Mouse (Mus musculus): Measurements from ENCODE around the gene Gm20481. TPM values are rescaled to one million over a fixed set of nuclear protein-coding genes. Genes with fewer than 3 reads are reported as not detected.
"Not testable (repeated sequence)": the region's sequence is repeated elsewhere in the genome, so short reads cannot be mapped to it uniquely, and the experiment has no call there.

Gm20481 gene
- polyA plus RNA-seq, 1 experiment from 2014 or later: not detected

GRCm38 (mm10) chr17:34943128-34943815, 26.4 kb upstream of the Gm20481 start:
- H3K9me3 ChIP-seq (replicated peaks; ENCODE audit: low read length): no peaks in the 10 kb centered on the region
- no peak for ATAC-seq (replicated peaks; ENCODE audit: low FRiP score, low read depth)
- no peak overlapping the region for H3K27ac ChIP-seq
- H3K9ac ChIP-seq (ENCODE audit: low read depth, low read length): no peak overlapping the region
- H3K4me2 ChIP-seq (ENCODE audit: low read length): no peak overlapping the region
- H3K36me3 ChIP-seq (ENCODE audit: insufficient read depth, low read length): no peaks in the 10 kb centered on the region
- H3K4me3 ChIP-seq (replicated peaks; ENCODE audit: low read depth, low read length): no peak overlapping the region
- no peak for DNase-seq (ENCODE audit: low spot score)
- no peaks in the 10 kb centered on the region for H3K27me3 ChIP-seq (ENCODE audit: insufficient read depth, low read length)
- H3K4me1 ChIP-seq (replicated peaks; ENCODE audit: insufficient read depth, low read length): no peaks in the 10 kb centered on the region
- 82% methylated on average over 4 of the region's 4 CpGs for WGBS
- TF ChIP-seq CTCF (IDR thresholded peaks at IDR 0.05; ENCODE audit: low read depth): no peak

GRCm38 (mm10) chr17:34944362-34944761, 25.4 kb upstream of the Gm20481 start:
- Histone ChIP-seq H3K27ac (no peak overlapping the region), H3K4me1 (replicated peaks; ENCODE audit: insufficient read depth, low read length) (no peaks in the 10 kb centered on the region), H3K9me3 (replicated peaks; ENCODE audit: low read length) (no peaks in the 10 kb centered on the region), H3K36me3 (ENCODE audit: insufficient read depth, low read length) (no peaks in the 10 kb centered on the region), H3K4me2 (ENCODE audit: low read length) (no peak overlapping the region), H3K27me3 (ENCODE audit: insufficient read depth, low read length) (no peaks in the 10 kb centered on the region), H3K4me3 (replicated peaks; ENCODE audit: low read depth, low read length) (no peak overlapping the region), H3K9ac (ENCODE audit: low read depth, low read length) (no peak overlapping the region)
- ATAC-seq (replicated peaks; ENCODE audit: low FRiP score, low read depth): no peak
- no peak for TF ChIP-seq CTCF (IDR thresholded peaks at IDR 0.05; ENCODE audit: low read depth)
- DNase-seq (ENCODE audit: low spot score): no peak

GRCm38 (mm10) chr17:34946486-34947140, 23.1 kb upstream of the Gm20481 start:
- DNase-seq (ENCODE audit: low spot score) (no peak), ATAC-seq (replicated peaks; ENCODE audit: low FRiP score, low read depth) (no peak)
- WGBS: 69% methylated on average over 5 of the region's 5 CpGs

GRCm38 (mm10) chr17:34947606-34948005, 22.1 kb upstream of the Gm20481 start:
- H3K9me3 ChIP-seq (replicated peaks; ENCODE audit: low read length): no peaks in the 10 kb centered on the region
- no peak overlapping the region for H3K4me3 ChIP-seq (replicated peaks; ENCODE audit: low read depth, low read length)
- H3K9ac ChIP-seq (ENCODE audit: low read depth, low read length): no peak overlapping the region
- no peaks in the 10 kb centered on the region for H3K27me3 ChIP-seq (ENCODE audit: insufficient read depth, low read length)
- WGBS: 17% methylated on average over 8 of the region's 8 CpGs
- H3K27ac ChIP-seq: no peak overlapping the region
- TF ChIP-seq CTCF (IDR thresholded peaks at IDR 0.05; ENCODE audit: low read depth): peak; percentile 73
- peaks cover 14% of the 10 kb centered on the region for H3K36me3 ChIP-seq (ENCODE audit: insufficient read depth, low read length)
- H3K4me1 ChIP-seq (replicated peaks; ENCODE audit: insufficient read depth, low read length): 0 out of 2 replicates have a peak, but pooled peaks cover 4% of the 10 kb centered on the region
- H3K4me2 ChIP-seq (ENCODE audit: low read length): no peak overlapping the region
- DNase-seq (ENCODE audit: low spot score) (peak; percentile 79), ATAC-seq (replicated peaks; ENCODE audit: low FRiP score, low read depth) (no peak)

More at GRCm38 (mm10) chr17:34946486-34947140, 23.1 kb upstream of the Gm20481 start:
- Histone ChIP-seq H3K4me3 (replicated peaks; ENCODE audit: low read depth, low read length) (no peak overlapping the region), H3K27ac (no peak overlapping the region), H3K9ac (ENCODE audit: low read depth, low read length) (no peak overlapping the region), H3K9me3 (replicated peaks; ENCODE audit: low read length) (no peaks in the 10 kb centered on the region), H3K4me2 (ENCODE audit: low read length) (no peak overlapping the region), H3K4me1 (replicated peaks; ENCODE audit: insufficient read depth, low read length) (0 out of 2 replicates have a peak, but pooled peaks cover 4% of the 10 kb centered on the region), H3K27me3 (ENCODE audit: insufficient read depth, low read length) (no peaks in the 10 kb centered on the region), H3K36me3 (ENCODE audit: insufficient read depth, low read length) (peaks cover 14% of the 10 kb centered on the region)
- no peak for TF ChIP-seq CTCF (IDR thresholded peaks at IDR 0.05; ENCODE audit: low read depth)

- not testable (repeated sequence) for ATAC-seq (replicated peaks; ENCODE audit: low FRiP score, low read depth); DNase-seq (ENCODE audit: low spot score); H3K4me2 ChIP-seq (ENCODE audit: low read length); H3K4me3 ChIP-seq (replicated peaks; ENCODE audit: low read depth, low read length); H3K4me1 ChIP-seq (replicated peaks; ENCODE audit: insufficient read depth, low read length); H3K27me3 ChIP-seq (ENCODE audit: insufficient read depth, low read length); H3K9me3 ChIP-seq (replicated peaks; ENCODE audit: low read length); H3K9ac ChIP-seq (ENCODE audit: low read depth, low read length)
- 0 out of 2 replicates have a peak, but pooled peaks have one; percentile 21 for TF ChIP-seq CTCF (IDR thresholded peaks at IDR 0.05; ENCODE audit: low read depth)
- 57% methylated on average over 9 of the region's 9 CpGs for WGBS
- Histone ChIP-seq H3K27ac (peak overlapping the region; percentile 25; the same call in 1 of the 2 replicates), H3K36me3 (ENCODE audit: insufficient read depth, low read length) (peaks cover 14% of the 10 kb centered on the region)
Observed at GRCm38 (mm10) chr17:34948721-34949552, 20.8 kb upstream of the Gm20481 start.

- no peak for ATAC-seq (replicated peaks; ENCODE audit: low FRiP score, low read depth)
- Histone ChIP-seq H3K9me3 (replicated peaks; ENCODE audit: low read length) (no peaks in the 10 kb centered on the region), H3K27me3 (ENCODE audit: insufficient read depth, low read length) (no peaks in the 10 kb centered on the region), H3K4me1 (replicated peaks; ENCODE audit: insufficient read depth, low read length) (0 out of 2 replicates have a peak, but pooled peaks cover 4% of the 10 kb centered on the region), H3K4me2 (ENCODE audit: low read length) (no peak overlapping the region), H3K9ac (ENCODE audit: low read depth, low read length) (no peak overlapping the region), H3K36me3 (ENCODE audit: insufficient read depth, low read length) (peaks cover 14% of the 10 kb centered on the region), H3K4me3 (replicated peaks; ENCODE audit: low read depth, low read length) (no peak overlapping the region), H3K27ac (0 out of 2 replicates have a peak overlapping the region, but pooled peaks have one; percentile 1)
- TF ChIP-seq CTCF (IDR thresholded peaks at IDR 0.05; ENCODE audit: low read depth): no peak
- no peak for DNase-seq (ENCODE audit: low spot score)
- WGBS: 50% methylated on average over 4 of the region's 4 CpGs
Observed at GRCm38 (mm10) chr17:34949553-34949969, 20.2 kb upstream of the Gm20481 start.

All from kidney, postnatal 0 days (tissue).